In the genomic region with DNA sequence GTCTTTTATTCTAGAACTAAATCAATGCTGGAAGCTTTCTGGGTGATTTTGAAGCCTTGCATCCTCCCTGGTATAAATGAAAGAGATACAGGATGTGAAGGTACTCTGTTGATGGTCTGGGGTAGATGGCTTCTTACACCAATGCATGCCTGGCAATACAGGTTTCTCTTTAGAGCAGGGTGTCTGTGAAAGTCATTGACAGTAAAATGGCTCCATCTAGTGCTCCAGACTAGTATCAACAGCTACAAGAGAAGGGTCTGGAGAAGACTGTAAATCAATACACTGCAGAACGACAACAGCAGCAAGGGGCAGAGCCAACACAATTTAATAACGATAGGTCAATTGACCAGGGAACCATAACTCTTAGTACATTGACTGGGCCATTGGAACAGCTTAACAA, we compare ENCODE assay signal across 8 mouse cellular contexts.
A peak's percentile ranks its signal among the peaks of the same experiment; 100 is the strongest.
DNase-seq lines count a peak whose midpoint lies in the region; ATAC-seq and TF ChIP-seq lines count a peak whose summit lies in the region.

No protein-coding gene starts in this region.

- 55% methylated on average over 2 of the region's 2 CpGs for WGBS in heart, postnatal 0 days
- 43% methylated on average over 2 of the region's 2 CpGs for whole genome bisulfite sequencing in lung, embryonic 16.5 days

- H3K4me3 ChIP-seq in heart, postnatal 0 days (ENCODE audit: low read depth, low read length): no peak overlapping the region
- no peak overlapping the region for H3K4me3 ChIP-seq in lung, embryonic 16.5 days (ENCODE audit: low read length)

- peak; percentile 61 for DNase-seq in heart, postnatal 0 days (ENCODE audit: low spot score)
- DNase-seq in heart, postnatal 36 days: no peak
- DNase-seq in thymus, postnatal 0 days (ENCODE audit: low spot score): peak; percentile 55
- DNase-seq in thymus, adult 18-20 months: no peak
- DNase-seq in embryo, embryonic 9.5 days (ENCODE audit: extremely low spot score): peak; percentile 38
- peak; percentile 26 for DNase-seq in telencephalon, adult 2 months (ENCODE audit: low read depth, low spot score)
- DNase-seq in urinary bladder, postnatal 25 days (ENCODE audit: low spot score): no peak

- no peak overlapping the region for H3K4me2 ChIP-seq in heart, postnatal 0 days (ENCODE audit: low read depth, low read length)
- H3K4me2 ChIP-seq in lung, embryonic 16.5 days (ENCODE audit: low read depth, low read length): no peak overlapping the region

- H3K4me1 ChIP-seq in heart, postnatal 0 days (ENCODE audit: control insufficient read depth, insufficient read depth): no peaks in the 10 kb centered on the region
- H3K4me1 ChIP-seq in lung, embryonic 16.5 days (replicated peaks; ENCODE audit: control insufficient read depth, insufficient read depth, low read length): no peaks in the 10 kb centered on the region

- H3K27ac ChIP-seq in heart, postnatal 0 days (ENCODE audit: low read depth): no peak overlapping the region
- no peak overlapping the region for H3K27ac ChIP-seq in lung, embryonic 16.5 days (ENCODE audit: low read length)

- H3K27me3 ChIP-seq in heart, postnatal 0 days (ENCODE audit: control insufficient read depth, insufficient read depth, low read length): no peaks in the 10 kb centered on the region
- no peaks in the 10 kb centered on the region for H3K27me3 ChIP-seq in lung, embryonic 16.5 days (ENCODE audit: control insufficient read depth, insufficient read depth, low read depth, low read length)

- intact Hi-C loops in heart, postnatal 36 days (cut with DNase I): loop anchor here (5.0 kb wide), 1 partner anchor 1646 kb away; no protein-coding TSS in a partner anchor

- no peaks in the 10 kb centered on the region for H3K36me3 ChIP-seq in heart, postnatal 0 days (replicated peaks; ENCODE audit: control insufficient read depth, insufficient read depth, low read length)
- H3K36me3 ChIP-seq in lung, embryonic 16.5 days (ENCODE audit: control insufficient read depth, insufficient read depth, low read length): no peaks in the 10 kb centered on the region

- no peak overlapping the region for H3K9ac ChIP-seq in heart, postnatal 0 days (replicated peaks; ENCODE audit: low read depth, low read length)
- no peak overlapping the region for H3K9ac ChIP-seq in lung, embryonic 16.5 days (ENCODE audit: low read length)

- no peaks in the 10 kb centered on the region for H3K9me3 ChIP-seq in heart, postnatal 0 days (replicated peaks; ENCODE audit: control insufficient read depth, low read length)
- H3K9me3 ChIP-seq in lung, embryonic 16.5 days (ENCODE audit: control insufficient read depth, low read length): no peaks in the 10 kb centered on the region

- ATAC-seq in heart, postnatal 0 days (ENCODE audit: insufficient read depth, low read depth): no peak
- ATAC-seq in lung, embryonic 16.5 days (ENCODE audit: low read depth): peak; percentile 51

- peak; percentile 70 for TF ChIP-seq CTCF in heart, postnatal 0 days (IDR thresholded peaks at IDR 0.05; ENCODE audit: low read depth)

- no peak for TF ChIP-seq EP300 in heart, postnatal 0 days (IDR thresholded peaks at IDR 0.05; ENCODE audit: low read depth)

Comparison
In these comparisons a context has a peak if more than half of its experiments do, and no peak if none do; other contexts are left out.
1. DNase-seq: peak in heart, postnatal 0 days (single experiment), thymus, postnatal 0 days (single experiment), embryo, embryonic 9.5 days (single experiment) and telencephalon, adult 2 months (single experiment); none in heart, postnatal 36 days (0 of 2), thymus, adult 18-20 months (0 of 2) and urinary bladder, postnatal 25 days (single experiment).